Mouse (Mus musculus): ENCODE results near the gene Akap6.

Akap6 gene

DNA sequence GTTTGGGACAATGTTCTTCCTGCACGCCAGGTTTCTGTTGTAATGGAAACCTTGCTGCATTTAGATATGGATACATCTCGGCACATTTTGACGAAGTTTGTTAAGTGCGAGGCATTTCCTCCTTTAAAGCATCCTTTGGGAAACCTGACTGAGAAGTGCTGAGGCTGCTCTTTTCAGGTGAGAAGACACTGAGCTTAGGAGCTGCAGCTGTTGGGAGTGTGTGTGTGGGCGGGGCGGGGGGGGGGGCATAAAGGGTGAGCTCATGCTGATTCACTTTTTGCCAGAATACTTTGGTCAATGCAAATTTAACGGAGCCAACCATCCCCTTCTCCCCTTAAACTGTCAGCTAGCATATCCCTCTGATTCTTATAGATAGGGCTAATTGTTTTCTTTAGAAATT lies 81.9 kb downstream of the Akap6 start:
- no peak for DNase-seq (ENCODE audit: inconsistent ontology term)

- peak; percentile 84 for DNase-seq (ENCODE audit: inconsistent ontology term)
Measured at GRCm38 (mm10) chr12:52782902-52783441, 83.8 kb downstream of the Akap6 start.

DNA sequence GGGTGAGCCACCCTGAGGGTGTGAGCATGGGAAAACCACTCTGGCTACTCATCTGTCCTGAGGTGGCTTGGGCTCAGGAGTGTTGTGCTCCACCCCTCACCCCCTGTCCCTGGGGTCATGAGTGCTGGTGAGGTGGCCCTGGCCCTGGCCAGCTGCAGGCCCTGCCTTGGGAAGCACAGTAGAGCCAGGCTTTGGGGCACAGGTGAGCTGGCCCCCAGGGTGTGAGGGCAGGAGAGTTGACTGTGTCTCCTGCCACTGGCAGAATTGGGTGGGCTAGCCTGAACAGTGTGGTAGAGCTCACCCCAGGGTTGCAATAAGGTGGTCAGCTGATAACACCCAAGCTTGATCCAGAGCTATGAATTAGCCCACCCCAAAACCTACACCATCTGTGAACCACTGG lies 86.0 kb downstream of the Akap6 start:
- no peak for DNase-seq (ENCODE audit: inconsistent ontology term)

GRCm38 (mm10) chr12:52790350-52790768 lies 91.2 kb downstream of the Akap6 start:
- DNase-seq (ENCODE audit: inconsistent ontology term), result peak; percentile 22

- DNase-seq (ENCODE audit: inconsistent ontology term), result no peak
Measured at GRCm38 (mm10) chr12:52794131-52794530, 94.9 kb downstream of the Akap6 start.

DNA sequence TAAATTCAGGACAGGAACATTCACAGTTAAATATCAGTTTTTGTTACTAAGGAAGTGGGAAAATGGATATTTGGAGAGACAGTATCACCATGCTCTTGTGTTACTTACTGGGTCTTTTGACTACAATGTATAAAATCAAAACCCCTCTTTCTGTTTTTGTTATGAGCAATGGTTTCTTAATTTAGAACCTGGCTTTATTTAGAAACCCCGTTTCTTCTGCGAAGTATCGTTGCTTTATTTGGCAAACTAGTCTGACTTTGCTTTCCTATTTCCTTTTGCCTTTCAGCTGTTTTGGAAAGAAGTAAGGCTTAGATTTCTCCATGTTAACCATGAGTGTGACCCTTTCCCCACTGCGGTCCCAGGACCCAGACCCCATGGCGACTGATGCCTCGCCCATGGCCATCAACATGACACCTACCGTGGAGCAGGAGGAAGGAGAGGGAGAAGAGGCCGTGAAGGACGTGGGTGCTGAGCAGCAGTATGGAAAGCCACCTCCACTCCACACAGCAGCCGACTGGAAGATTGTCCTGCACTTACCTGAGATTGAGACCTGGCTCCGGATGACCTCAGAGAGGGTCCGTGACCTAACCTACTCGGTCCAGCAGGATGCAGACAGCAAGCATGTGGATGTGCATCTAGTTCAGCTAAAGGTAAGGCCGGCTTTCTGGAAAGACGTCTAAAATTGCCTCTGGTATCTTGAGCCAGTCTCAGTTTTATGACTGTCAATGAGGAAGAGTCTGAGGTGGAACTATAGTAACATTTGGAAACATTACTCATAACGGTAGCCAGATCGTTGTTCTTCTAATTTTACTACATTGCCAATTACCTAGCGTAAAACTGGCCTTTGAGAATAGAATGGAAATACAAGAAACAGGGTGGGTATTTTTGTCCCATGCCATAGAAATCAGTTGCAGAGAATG lies 96.6 kb downstream of the Akap6 start:
- no peak for DNase-seq (ENCODE audit: inconsistent ontology term)

GRCm38 (mm10) chr12:52796471-52796795 lies 97.2 kb downstream of the Akap6 start:
- no peak for DNase-seq (ENCODE audit: inconsistent ontology term)

DNA sequence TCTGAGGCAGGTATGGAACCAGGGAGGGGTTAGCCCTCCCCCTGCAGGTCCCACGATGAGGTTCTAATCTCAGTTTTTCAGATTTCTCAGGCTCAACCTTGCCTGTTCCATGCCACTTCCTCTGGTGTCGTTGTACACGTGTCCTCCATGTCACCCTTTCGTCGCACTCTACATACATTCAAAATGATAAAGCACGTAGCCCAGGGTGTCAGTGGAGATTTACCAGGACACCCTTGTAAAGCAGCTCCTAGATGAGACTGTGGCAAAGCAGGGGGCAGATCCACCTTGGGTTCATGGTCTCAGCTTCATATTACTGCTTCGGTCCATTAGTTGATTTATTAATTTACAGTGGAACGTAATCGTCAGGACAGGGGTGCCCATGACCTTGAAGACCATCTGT lies 100.5 kb downstream of the Akap6 start:
- DNase-seq (ENCODE audit: inconsistent ontology term), result no peak

DNA sequence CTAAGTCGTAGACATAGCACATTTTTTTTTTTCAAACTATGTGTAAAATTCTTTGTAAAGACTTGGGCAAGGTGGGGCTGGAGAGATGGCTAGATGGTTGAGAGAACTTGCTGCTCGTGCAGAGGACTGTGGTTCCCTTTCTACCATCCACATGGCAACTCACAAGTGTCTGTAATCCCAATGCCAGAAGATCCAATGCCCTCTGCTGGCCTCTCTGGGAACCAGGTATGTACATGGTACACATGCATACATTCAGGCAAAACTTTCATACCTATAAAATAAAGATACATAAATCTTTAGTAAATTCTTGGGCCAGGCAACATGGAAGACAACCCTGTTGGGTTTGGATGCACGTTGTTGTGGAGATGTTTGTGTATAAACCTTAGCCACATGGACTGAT lies 107.1 kb downstream of the Akap6 start:
- no peak for DNase-seq (ENCODE audit: inconsistent ontology term)

DNA sequence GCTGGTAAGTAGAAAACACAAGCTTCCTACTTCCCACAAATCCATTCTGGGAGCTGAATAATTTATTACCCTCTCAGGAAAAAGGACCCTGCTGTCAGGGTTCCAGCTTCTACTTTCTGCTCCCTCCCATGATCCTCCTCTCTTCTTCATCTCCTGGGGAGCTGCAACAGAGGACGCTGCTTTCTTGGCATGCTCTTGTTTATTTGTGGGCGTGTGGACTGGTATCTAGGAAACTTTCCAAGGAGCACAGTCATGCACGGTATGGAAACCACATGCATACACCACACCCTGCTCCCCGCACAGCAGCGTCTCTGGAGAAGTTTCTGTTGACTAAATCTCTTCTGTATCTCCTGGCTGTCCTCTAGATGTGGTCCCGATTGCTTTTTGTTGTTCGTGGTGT lies 119.4 kb downstream of the Akap6 start:
- peak; percentile 33 for DNase-seq (ENCODE audit: inconsistent ontology term)

GRCm38 (mm10) chr12:52824774-52825173 lies 125.6 kb downstream of the Akap6 start:
- no peak for DNase-seq (ENCODE audit: inconsistent ontology term)

DNA sequence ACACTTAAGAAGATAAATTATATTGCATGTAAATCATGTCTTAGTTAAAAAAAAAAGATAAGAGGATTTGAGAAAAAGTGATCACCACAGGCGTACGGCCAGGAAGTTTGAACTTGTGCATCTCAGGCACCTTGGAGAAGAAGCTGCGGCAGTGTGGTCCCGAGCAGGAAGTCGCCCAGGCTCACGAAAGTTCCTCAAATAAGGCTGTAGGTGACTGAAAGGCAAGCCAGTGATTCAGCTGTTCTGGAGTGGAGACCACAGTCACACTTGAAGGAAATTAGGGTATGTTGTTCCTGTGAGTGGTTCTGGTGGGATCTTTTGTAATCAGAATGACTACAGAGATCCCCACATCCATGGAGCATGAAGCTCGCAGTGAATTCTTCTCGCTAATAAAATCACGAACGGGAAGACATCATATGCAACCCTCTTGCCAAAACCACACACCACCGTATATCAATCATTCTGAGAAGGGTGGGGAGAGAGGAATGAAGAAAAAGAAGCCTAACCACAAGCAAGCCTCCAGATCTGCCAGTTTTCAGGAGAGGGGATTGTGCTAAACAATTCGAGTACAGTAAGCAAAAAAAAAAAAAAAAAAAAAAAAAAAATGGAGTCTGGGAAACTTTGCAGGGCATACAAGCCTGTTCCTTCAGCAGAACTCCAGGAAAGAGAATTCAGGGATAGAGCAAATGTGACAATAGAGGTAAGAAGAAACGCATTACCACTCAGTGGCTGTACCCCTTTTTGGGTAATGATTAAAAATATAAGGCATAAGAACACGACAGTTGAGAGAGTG lies 130.0 kb downstream of the Akap6 start:
- peak; percentile 24 for DNase-seq (ENCODE audit: inconsistent ontology term)

GRCm38 (mm10) chr12:52831782-52832181 lies 132.6 kb downstream of the Akap6 start:
- DNase-seq (ENCODE audit: inconsistent ontology term), result no peak

DNA sequence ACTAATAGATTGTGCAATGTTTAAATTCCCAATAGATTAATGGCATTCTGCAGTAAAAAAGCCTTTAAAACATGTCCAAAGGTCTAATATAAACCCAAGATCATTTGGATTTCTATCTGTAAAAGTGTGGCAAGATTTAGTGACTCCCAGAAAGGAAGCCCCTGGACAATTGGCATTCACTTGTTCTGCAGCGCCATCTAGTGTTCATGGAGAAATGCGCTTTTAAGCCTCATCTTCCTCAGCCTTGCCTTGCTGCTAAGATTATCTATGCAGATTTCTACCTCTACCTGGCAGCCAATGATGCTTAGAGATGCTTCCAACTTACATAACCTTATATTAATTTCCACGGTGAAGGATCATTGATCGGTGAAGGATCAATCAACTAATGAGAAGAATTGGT lies 133.0 kb downstream of the Akap6 start:
- DNase-seq (ENCODE audit: inconsistent ontology term), result peak; percentile 72

GRCm38 (mm10) chr12:52833141-52833540 lies 134.0 kb downstream of the Akap6 start:
- peak; percentile 60 for DNase-seq (ENCODE audit: inconsistent ontology term)

DNA sequence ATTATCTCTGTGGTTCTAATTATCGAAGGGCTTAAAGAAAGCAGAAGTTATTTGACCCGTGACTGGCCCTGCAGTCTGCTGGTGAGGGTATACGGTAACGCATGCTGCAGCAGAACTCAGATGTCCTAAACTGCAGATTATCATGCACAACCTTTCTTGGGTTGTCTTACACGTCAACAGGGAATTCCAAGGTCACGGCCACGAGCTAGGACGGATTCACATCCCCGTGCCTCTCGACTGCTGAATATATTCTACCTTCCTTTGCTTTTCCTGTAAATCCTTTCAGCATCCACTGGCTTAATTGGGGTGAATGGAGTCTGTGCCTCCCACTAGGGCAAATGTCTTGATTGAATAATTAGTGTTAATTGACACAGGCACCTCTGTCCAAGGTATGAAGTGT lies 134.9 kb downstream of the Akap6 start:
- peak; percentile 12 for DNase-seq (ENCODE audit: inconsistent ontology term)

DNA sequence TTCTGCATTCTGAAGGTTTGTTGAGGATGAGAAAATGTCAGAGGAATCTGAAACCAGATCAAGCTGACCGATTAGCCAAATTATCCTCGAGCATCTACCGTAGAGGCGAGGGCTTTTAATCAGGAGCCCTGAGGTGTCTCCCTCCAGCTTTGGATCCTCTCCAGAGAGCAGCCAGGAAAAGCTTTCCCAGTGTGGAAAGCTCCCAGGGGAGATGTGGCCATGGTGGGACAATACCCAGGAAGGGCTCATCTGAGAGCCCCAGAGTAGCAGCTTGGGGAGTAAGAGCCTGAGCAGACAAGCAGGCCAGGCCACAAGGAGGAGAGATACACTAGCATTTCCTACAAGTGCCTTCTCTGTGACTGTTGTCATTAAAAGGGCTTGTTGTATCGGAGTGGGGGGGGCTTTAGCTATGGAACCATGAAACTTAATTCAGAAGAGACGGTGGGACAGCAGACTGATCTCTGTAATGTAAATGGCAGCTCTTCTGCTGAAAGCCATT lies 135.6 kb downstream of the Akap6 start:
- no peak for DNase-seq (ENCODE audit: inconsistent ontology term)

DNA sequence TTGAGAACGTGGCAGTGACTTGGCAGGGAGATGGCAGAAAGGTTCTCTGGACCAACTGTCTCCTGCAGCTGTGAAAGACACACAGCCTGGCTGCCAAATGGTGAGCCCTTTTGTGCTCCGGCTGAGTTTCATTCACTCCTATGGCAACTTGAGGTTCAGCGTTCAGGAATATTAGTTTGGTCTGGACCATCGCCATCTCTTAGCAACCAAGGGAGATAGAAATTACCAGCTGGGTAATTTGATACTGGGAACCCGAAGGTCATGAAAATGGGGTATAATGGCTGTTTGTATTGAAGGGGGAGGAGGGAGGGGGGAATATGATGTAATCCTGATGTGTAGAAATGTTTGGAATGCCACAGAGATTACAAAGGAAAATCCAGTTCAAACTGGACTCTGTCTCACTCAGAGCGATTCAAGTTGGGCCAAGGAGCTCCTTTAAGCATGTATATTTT lies 136.1 kb downstream of the Akap6 start:
- peak; percentile 97 for DNase-seq (ENCODE audit: inconsistent ontology term)

- peak; percentile 73 for DNase-seq (ENCODE audit: inconsistent ontology term)
Measured at GRCm38 (mm10) chr12:52835914-52836546, 136.8 kb downstream of the Akap6 start.

- DNase-seq (ENCODE audit: inconsistent ontology term), result no peak
Measured at GRCm38 (mm10) chr12:52845982-52846381, 146.8 kb downstream of the Akap6 start.

DNA sequence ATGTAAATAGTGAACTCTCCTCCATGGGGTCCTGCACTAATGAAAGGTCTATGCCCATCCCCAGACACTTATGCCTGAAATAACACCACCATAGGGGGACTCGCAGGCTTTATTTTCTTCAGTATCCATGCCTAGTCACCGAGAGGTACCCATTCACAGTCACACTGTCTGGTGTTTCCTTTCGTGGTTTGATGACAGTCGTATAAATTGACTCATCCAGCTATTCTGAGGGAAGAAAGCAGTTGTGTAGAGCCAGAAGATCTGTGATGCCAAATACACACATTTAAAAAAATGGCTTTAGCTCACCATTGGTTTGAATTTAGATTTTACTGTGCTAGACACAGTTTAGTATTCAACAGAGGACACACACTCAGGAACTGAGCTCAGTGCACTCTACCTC lies 147.8 kb downstream of the Akap6 start:
- peak; percentile 25 for DNase-seq (ENCODE audit: inconsistent ontology term)
